Mouse (Mus musculus) yolk sac, embryonic 10.5 days (tissue): ENCODE measurements at regions not wholly inside any gene's neighbourhood (a gene's known extent, or its start where the extent isn't known, plus 50 kb on each side); places are given as distances from the start of the nearest gene placed in this dataset.

ENCODE experiments used
- DNase-seq: peaks from one replicate; pipeline ENCODE4 v3.0.0-alpha.2; 2017; ENCODE audit warnings: low spot score

- no peak for DNase-seq
Observed at GRCm38 (mm10) chr1:69212896-69213500, 105.1 kb upstream of the Erbb4 start.

- DNase-seq = no peak
Observed at GRCm38 (mm10) chr1:69202745-69203144, 94.9 kb upstream of the Erbb4 start.

- DNase-seq = no peak
Observed at GRCm38 (mm10) chr1:69165202-69165601, 57.3 kb upstream of the Erbb4 start.
